Mouse (Mus musculus) thymus, adult 2 months (tissue): ENCODE results near the gene Hist1h2ac.

Source experiments
- CTCF ChIP-seq: fragments of 200-500 bp; IDR thresholded peaks from 2 replicates; pipeline ENCODE4 v1.5.1; 2012; ENCODE audit warnings: mild to moderate bottlenecking, control low read depth, low read length, moderate library complexity, borderline replicate concordance; ENCODE audit not compliant: control insufficient read depth, poor library complexity, insufficient read depth; ENCODE audit errors: extremely low read depth
- POLR2A ChIP-seq: fragments of 200-500 bp; IDR thresholded peaks from 2 replicates; pipeline ENCODE4 v1.6.1; 2012; ENCODE audit warnings: mild to moderate bottlenecking, low read length, control low read depth, moderate library complexity; ENCODE audit not compliant: control insufficient read depth, poor library complexity, insufficient read depth; ENCODE audit errors: extremely low read depth

GRCm38 (mm10) chr13:23694956-23695355 lies 11.2 kb upstream of the Hist1h2ac start:
- no peak for TF ChIP-seq CTCF
- no peak for TF ChIP-seq POLR2A
